ENCODE assay signal across 18 mouse cellular contexts in genomic region chr4:10052869-10053268, GRCm38 (mm10).
"Had no signal": no experiment of that assay in that cellular context is flagged by ENCODE, and none has a peak within 500 bp of the region (broad histone marks: within the 10 kb centered on the region; RNA-seq: fewer than 3 reads in every experiment).

No protein-coding gene starts in this region.

- H3K36me3 ChIP-seq: midbrain, embryonic 10.5 days; midbrain, embryonic 12.5 days; neural tube, embryonic 13.5 days; neural tube, embryonic 15.5 days had no signal

- H3K4me3 ChIP-seq: midbrain, embryonic 10.5 days; midbrain, embryonic 12.5 days; myocyte; neural tube, embryonic 13.5 days; neural tube, embryonic 15.5 days had no signal

- H3K9ac ChIP-seq: lung, embryonic 14.5 days; midbrain, embryonic 12.5 days; neural tube, embryonic 13.5 days; neural tube, embryonic 15.5 days had no signal

- H3K4me2 ChIP-seq: lung, embryonic 14.5 days; midbrain, embryonic 12.5 days; neural tube, embryonic 13.5 days; neural tube, embryonic 15.5 days had no signal

- H3K27ac ChIP-seq: midbrain, embryonic 10.5 days; midbrain, embryonic 12.5 days; neural tube, embryonic 13.5 days; neural tube, embryonic 15.5 days had no signal

- DNase-seq: lung, adult 18-20 months; lung, embryonic 14.5 days; lung, postnatal 10 days; lung, postnatal 4 days; midbrain, embryonic 14.5 days; retina, postnatal 1 day; right cerebral cortex, adult 18-20 months; right cerebral cortex, postnatal 25 days; right cerebral cortex, postnatal 4 days; spleen, adult 18-20 months; thymus, adult 18-20 months; thymus, postnatal 14 days; thymus, postnatal 36 days had no signal

- H3K27me3 ChIP-seq: midbrain, embryonic 12.5 days; neural tube, embryonic 13.5 days; neural tube, embryonic 15.5 days had no signal

- H3K4me1 ChIP-seq: midbrain, embryonic 10.5 days; neural tube, embryonic 15.5 days had no signal

- H3K9me3 ChIP-seq: midbrain, embryonic 10.5 days; midbrain, embryonic 12.5 days; neural tube, embryonic 13.5 days; neural tube, embryonic 15.5 days had no signal
